Mouse (Mus musculus): ENCODE results near the gene Gm3183.
"Not testable (repeated sequence)": the region's sequence is repeated elsewhere in the genome, so short reads cannot be mapped to it uniquely, and the experiment has no call there.

Gm3183 gene

DNA sequence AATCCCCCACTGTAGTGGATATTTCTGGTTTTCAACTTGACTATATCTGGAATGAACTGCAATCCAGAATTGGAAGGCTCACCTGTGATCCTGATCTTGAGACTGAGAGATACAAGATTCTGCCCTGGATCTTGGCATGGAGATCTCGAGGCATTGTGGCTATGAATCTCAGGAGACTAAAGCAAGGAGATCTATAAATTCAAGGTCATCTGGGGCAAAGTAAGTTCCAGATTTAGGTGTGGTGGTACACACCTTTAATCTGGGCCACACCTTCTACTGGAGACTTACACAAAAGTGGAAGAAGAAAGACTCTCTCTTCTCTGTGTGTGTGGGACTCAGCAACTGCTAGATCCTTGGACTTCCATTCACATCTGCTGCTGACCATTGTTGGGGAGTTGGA lies at the start of gene Gm3183:
Gene Gm3183 (plus strand): TSS at position 301 of the 400 bp plus-strand sequence.
- not testable (repeated sequence) for DNase-seq (ENCODE audit: low read depth, low spot score)
